Mouse (Mus musculus) CH12.LX (cell line): ENCODE measurements around the gene Gsdma3. TPM values are rescaled to one million over a fixed set of nuclear protein-coding genes. Genes with fewer than 3 reads are reported as not detected.

Experiments
- DNase-seq: peaks from one replicate; pipeline ENCODE4 v3.0.0-alpha.2; 2013; ENCODE audit errors: extremely low read depth
- H3K27ac ChIP-seq: 2 replicates; pipeline ENCODE4 v1.5.1; 2012; ENCODE audit warnings: low read depth, mild to moderate bottlenecking, control low read depth, moderate library complexity; ENCODE audit not compliant: insufficient read depth
- H3K27me3 ChIP-seq: replicated peaks from 2 replicates; pipeline ENCODE3; 2012; ENCODE audit warnings: inconsistent platforms
- H3K36me3 ChIP-seq, 2 experiments: replicated peaks in 1 of 2; 2 replicates each; pipeline versions ENCODE3 to v1.6.1; 2012; ENCODE audit warnings: inconsistent platforms in 1 of 2, low read length in 1 of 2, mild to moderate bottlenecking in 1 of 2, mixed read lengths in 1 of 2, moderate library complexity in 1 of 2; ENCODE audit not compliant: control insufficient read depth in 1 of 2, insufficient read depth in 1 of 2
- H3K4me1 ChIP-seq, 2 experiments: 2 replicates each; pipeline ENCODE4 v1.6.1; 2012; ENCODE audit warnings: inconsistent platforms in 1 of 2, moderate library complexity in 1 of 2; ENCODE audit not compliant: insufficient read depth in 2 of 2, control insufficient read depth in 1 of 2
- H3K4me2 ChIP-seq: 2 replicates; pipeline ENCODE4 v1.6.1; 2012; ENCODE audit warnings: low read depth, mild to moderate bottlenecking, control low read depth; ENCODE audit not compliant: poor library complexity, insufficient read depth, severe bottlenecking
- H3K4me3 ChIP-seq, 3 experiments: fragments of 150-350 bp in 1 of 3; sonication (generic) in 1 of 3; replicated peaks in 1 of 3; 2 replicates each; pipeline versions ENCODE3 to v1.5.1; 2011 to 2012; ENCODE audit warnings: low read depth in 2 of 3, low read length in 2 of 3, mild to moderate bottlenecking in 2 of 3, moderate library complexity in 2 of 3, control low read depth in 1 of 3, improper control_type of control experiment in 1 of 3, inconsistent platforms in 1 of 3, mixed read lengths in 1 of 3; ENCODE audit not compliant: poor library complexity in 1 of 3
- H3K79me2 ChIP-seq: replicated peaks from 2 replicates; pipeline ENCODE4 v1.6.1; 2012; ENCODE audit warnings: mild to moderate bottlenecking, moderate library complexity; ENCODE audit not compliant: control insufficient read depth, poor library complexity, insufficient read depth, severe bottlenecking; ENCODE audit errors: extremely low read depth
- H3K9ac ChIP-seq: 2 replicates; pipeline ENCODE4 v1.6.1; 2012; ENCODE audit warnings: low read depth, mild to moderate bottlenecking, control low read depth, moderate library complexity; ENCODE audit not compliant: insufficient read depth
- H3K9me3 ChIP-seq: replicated peaks from 2 replicates; pipeline ENCODE3; 2012; ENCODE audit warnings: low read length, inconsistent platforms, mixed read lengths
- CHD1 ChIP-seq: IDR thresholded peaks from 2 replicates; pipeline ENCODE4 v1.6.1; 2012; ENCODE audit warnings: low read depth, low read length, improper control_type of control experiment, inconsistent platforms
- E2F4 ChIP-seq: IDR thresholded peaks from 2 replicates; pipeline ENCODE4 v1.6.1; 2011; ENCODE audit warnings: low read depth, low read length, improper control_type of control experiment; ENCODE audit not compliant: insufficient replicate concordance
- ETS1 ChIP-seq: conservative IDR thresholded peaks from 2 replicates; pipeline ENCODE4 v1.6.1; 2012; ENCODE audit warnings: low read depth, mild to moderate bottlenecking, inconsistent platforms, low read length, improper control_type of control experiment, moderate library complexity
- HCFC1 ChIP-seq: IDR thresholded peaks from 2 replicates; pipeline ENCODE4 v1.6.1; 2012; ENCODE audit warnings: low read depth, mild to moderate bottlenecking, inconsistent platforms, low read length, improper control_type of control experiment
- IRF4 ChIP-seq: IDR thresholded peaks from 2 replicates; pipeline ENCODE4 v1.6.1; 2014; ENCODE audit warnings: low read depth, mild to moderate bottlenecking, inconsistent platforms, low read length, improper control_type of control experiment
- JUN ChIP-seq: IDR thresholded peaks from 2 replicates; pipeline ENCODE4 v1.6.1; 2011; ENCODE audit warnings: low read depth, mild to moderate bottlenecking, low read length, improper control_type of control experiment, moderate library complexity; ENCODE audit not compliant: insufficient read depth
- MAFK ChIP-seq: IDR thresholded peaks from 2 replicates; pipeline ENCODE4 v1.6.1; 2011; ENCODE audit warnings: low read length, improper control_type of control experiment; ENCODE audit not compliant: insufficient replicate concordance
- MAX ChIP-seq: IDR thresholded peaks from 2 replicates; pipeline ENCODE4 v1.6.1; 2011; ENCODE audit warnings: low read length, improper control_type of control experiment
- MAZ ChIP-seq: IDR thresholded peaks from 2 replicates; pipeline ENCODE4 v1.6.1; 2012; ENCODE audit warnings: low read depth, mild to moderate bottlenecking, inconsistent platforms, low read length, improper control_type of control experiment, moderate library complexity
- NELFE ChIP-seq: IDR thresholded peaks from 2 replicates; pipeline ENCODE4 v1.6.1; 2011; ENCODE audit warnings: low read depth, low read length, improper control_type of control experiment
- NRF1 ChIP-seq: IDR thresholded peaks from 2 replicates; pipeline ENCODE4 v1.6.1; 2014; ENCODE audit warnings: low read depth, mild to moderate bottlenecking, inconsistent platforms, low read length, improper control_type of control experiment, moderate library complexity
- PAX5 ChIP-seq: IDR thresholded peaks from 2 replicates; pipeline ENCODE4 v1.6.1; 2012; ENCODE audit warnings: low read length, inconsistent platforms, mixed read lengths
- POLR2AphosphoS2 ChIP-seq: IDR thresholded peaks from 2 replicates; pipeline ENCODE4 v1.6.1; 2011; ENCODE audit warnings: low read depth, low read length, improper control_type of control experiment
- RCOR1 ChIP-seq: conservative IDR thresholded peaks from 2 replicates; pipeline ENCODE4 v1.6.1; 2012; ENCODE audit warnings: low read depth, mild to moderate bottlenecking, inconsistent platforms, low read length, improper control_type of control experiment
- SMC3 ChIP-seq: IDR thresholded peaks from 2 replicates; pipeline ENCODE4 v1.6.1; 2011; ENCODE audit warnings: low read depth, low read length, improper control_type of control experiment
- UBTF ChIP-seq: IDR thresholded peaks from 2 replicates; pipeline ENCODE4 v1.6.1; 2012; ENCODE audit warnings: low read depth, mild to moderate bottlenecking, inconsistent platforms, low read length, improper control_type of control experiment, moderate library complexity
- USF2 ChIP-seq: conservative IDR thresholded peaks from 2 replicates; pipeline ENCODE4 v1.6.1; 2011; ENCODE audit warnings: low read depth, low read length, improper control_type of control experiment
- ZMIZ1 ChIP-seq: IDR thresholded peaks from 2 replicates; pipeline ENCODE4 v1.6.1; 2012; ENCODE audit warnings: low read depth, mild to moderate bottlenecking, inconsistent platforms, low read length, improper control_type of control experiment
- dilution Hi-C: fragments of 300-500 bp; cut with MboI; formaldehyde crosslinking; loops from 2 replicates; pipeline ENCODE4 v1.14.3; 2020; ENCODE audit warnings: low sequenced_read_pairs; ENCODE audit not compliant: extremely low pct_unique_long_range_greater_than_20kb, extremely low pct_ligation_motif_present
- in situ Hi-C: fragments of 300-500 bp; cut with MboI; formaldehyde crosslinking; loops from 3 replicates; pipeline ENCODE4 v1.14.3; 2019; ENCODE audit warnings: low sequenced_read_pairs, low pct_ligation_motif_present, low pct_unique_long_range_greater_than_20kb, mixed read lengths
- polyA plus RNA-seq: library from polyadenylated mRNA; unstranded; fragments of >175 nt; gene quantifications from 2 replicates; pipeline ENCODE4 v1.2.1, GENCODE M21; 2012; ENCODE audit warnings: low read depth; ENCODE audit not compliant: insufficient read length
- total RNA-seq, 2 experiments: library from RNA; depleted of rRNA; stranded (reverse); fragments of 300-350 nt in 1 of 2; fragments of >200 nt in 1 of 2; gene quantifications; 2 replicates each; pipeline ENCODE4 v1.2.3; 2012 to 2014

Gsdma3 gene
- total and polyA plus RNA-seq, 3 experiments = not detected

GRCm38 (mm10) chr11:98582030-98582388 lies 44.2 kb upstream of the Gsdma3 start:
- peaks cover 16 to 23% of the 10 kb centered on the region in 2 experiments for H3K4me1 ChIP-seq
- H3K4me2 ChIP-seq = no peak overlapping the region
- in situ Hi-C loops = no loop called here
- no peak for DNase-seq
- H3K79me2 ChIP-seq = peaks cover 17% of the 10 kb centered on the region
- H3K27me3 ChIP-seq = no peaks in the 10 kb centered on the region
- dilution Hi-C loops = no loop called here
- TF ChIP-seq JUN (no peak), MAZ (no peak), PAX5 (no peak), UBTF (no peak), SMC3 (no peak), MAFK (no peak), POLR2AphosphoS2 (no peak), IRF4 (no peak), NRF1 (no peak), MAX (no peak), RCOR1 (no peak), CHD1 (no peak), USF2 (no peak), E2F4 (no peak), ZMIZ1 (no peak), ETS1 (no peak)
- peaks cover 35 to 58% of the 10 kb centered on the region in 2 experiments for H3K36me3 ChIP-seq
- H3K9ac ChIP-seq = no peak overlapping the region
- H3K4me3 ChIP-seq = no peak overlapping the region
- no peak overlapping the region for H3K27ac ChIP-seq
- peaks cover 2% of the 10 kb centered on the region for H3K9me3 ChIP-seq

DNA sequence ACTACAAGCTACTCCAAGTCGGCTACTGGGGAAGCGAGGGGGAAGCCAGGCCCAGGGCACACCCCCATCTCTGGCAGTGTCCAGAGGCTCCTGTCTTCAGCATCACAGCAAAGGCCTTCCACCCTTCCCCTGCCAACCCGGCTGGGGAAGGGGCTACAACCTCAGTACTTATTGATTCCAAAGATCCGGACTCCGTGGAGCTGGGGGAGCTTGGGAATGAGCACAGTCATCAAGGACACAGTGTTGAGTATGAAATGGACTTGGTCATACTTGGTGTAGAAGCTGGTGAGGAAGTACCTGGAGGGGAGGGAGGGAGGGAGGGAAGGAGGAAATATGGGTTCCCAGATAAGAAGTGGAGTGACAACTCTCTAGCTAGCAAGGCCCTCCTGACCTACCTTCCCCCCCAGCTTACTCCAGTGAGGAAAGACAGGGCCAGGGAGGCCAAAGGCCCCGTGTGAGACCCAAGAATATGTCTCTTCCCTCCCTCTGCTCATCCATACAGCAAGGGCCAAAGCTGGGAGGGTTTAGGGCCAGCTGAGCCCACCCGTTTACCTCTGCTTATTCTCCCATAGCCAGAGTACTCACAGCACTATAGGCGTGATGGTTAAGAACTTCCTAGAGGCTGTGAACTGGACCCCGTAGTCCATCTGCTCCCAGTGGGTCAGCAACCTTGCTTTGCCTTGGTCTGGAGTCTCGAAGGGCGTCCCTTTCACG lies 43.5 kb upstream of the Gsdma3 start:
- TF ChIP-seq HCFC1 (no peak), NELFE (no peak), POLR2AphosphoS2 (no peak), RCOR1 (no peak), NRF1 (no peak)
- TF ChIP-seq, all 38 proteins: peak for 0
- Histone ChIP-seq H3K9me3 (peaks cover 1% of the 10 kb centered on the region), H3K4me1 (peaks cover 16 to 26% of the 10 kb centered on the region in 2 experiments), H3K27ac (no peak overlapping the region), H3K36me3 (peaks cover 35 to 56% of the 10 kb centered on the region in 2 experiments), H3K27me3 (no peaks in the 10 kb centered on the region), H3K4me2 (no peak overlapping the region), H3K9ac (no peak overlapping the region), H3K4me3 (no peak overlapping the region), H3K79me2 (peaks cover 17% of the 10 kb centered on the region)
- dilution Hi-C loops = no loop called here
- in situ Hi-C loops = no loop called here
- DNase-seq = no peak
